Mouse (Mus musculus) CH12.LX (cell line): ENCODE data around the gene Fbxw11. TPM values are rescaled to one million over a fixed set of nuclear protein-coding genes. Genes with fewer than 3 reads are reported as not detected.

Source experiments
- DNase-seq: peaks from one replicate; pipeline ENCODE4 v3.0.0-alpha.2; 2013; ENCODE audit errors: extremely low read depth
- H3K27ac ChIP-seq: 2 replicates; pipeline ENCODE4 v1.5.1; 2012; ENCODE audit warnings: low read depth, mild to moderate bottlenecking, control low read depth, moderate library complexity; ENCODE audit not compliant: insufficient read depth
- H3K27me3 ChIP-seq: replicated peaks from 2 replicates; pipeline ENCODE3; 2012; ENCODE audit warnings: inconsistent platforms
- H3K36me3 ChIP-seq, 2 experiments: replicated peaks in 1 of 2; 2 replicates each; pipeline versions ENCODE3 to v1.6.1; 2012; ENCODE audit warnings: inconsistent platforms in 1 of 2, low read length in 1 of 2, mild to moderate bottlenecking in 1 of 2, mixed read lengths in 1 of 2, moderate library complexity in 1 of 2; ENCODE audit not compliant: control insufficient read depth in 1 of 2, insufficient read depth in 1 of 2
- H3K4me1 ChIP-seq, 2 experiments: 2 replicates each; pipeline ENCODE4 v1.6.1; 2012; ENCODE audit warnings: inconsistent platforms in 1 of 2, moderate library complexity in 1 of 2; ENCODE audit not compliant: insufficient read depth in 2 of 2, control insufficient read depth in 1 of 2
- H3K4me2 ChIP-seq: 2 replicates; pipeline ENCODE4 v1.6.1; 2012; ENCODE audit warnings: low read depth, mild to moderate bottlenecking, control low read depth; ENCODE audit not compliant: poor library complexity, insufficient read depth, severe bottlenecking
- H3K4me3 ChIP-seq, 3 experiments: fragments of 150-350 bp in 1 of 3; sonication (generic) in 1 of 3; replicated peaks in 1 of 3; 2 replicates each; pipeline versions ENCODE3 to v1.5.1; 2011 to 2012; ENCODE audit warnings: low read depth in 2 of 3, low read length in 2 of 3, mild to moderate bottlenecking in 2 of 3, moderate library complexity in 2 of 3, control low read depth in 1 of 3, improper control_type of control experiment in 1 of 3, inconsistent platforms in 1 of 3, mixed read lengths in 1 of 3; ENCODE audit not compliant: poor library complexity in 1 of 3
- H3K79me2 ChIP-seq: replicated peaks from 2 replicates; pipeline ENCODE4 v1.6.1; 2012; ENCODE audit warnings: mild to moderate bottlenecking, moderate library complexity; ENCODE audit not compliant: control insufficient read depth, poor library complexity, insufficient read depth, severe bottlenecking; ENCODE audit errors: extremely low read depth
- H3K9ac ChIP-seq: 2 replicates; pipeline ENCODE4 v1.6.1; 2012; ENCODE audit warnings: low read depth, mild to moderate bottlenecking, control low read depth, moderate library complexity; ENCODE audit not compliant: insufficient read depth
- H3K9me3 ChIP-seq: replicated peaks from 2 replicates; pipeline ENCODE3; 2012; ENCODE audit warnings: low read length, inconsistent platforms, mixed read lengths
- BHLHE40 ChIP-seq: IDR thresholded peaks from 2 replicates; pipeline ENCODE4 v1.6.1; 2011; ENCODE audit warnings: mild to moderate bottlenecking, low read depth, low read length, improper control_type of control experiment
- CHD1 ChIP-seq: IDR thresholded peaks from 2 replicates; pipeline ENCODE4 v1.6.1; 2012; ENCODE audit warnings: low read depth, low read length, improper control_type of control experiment, inconsistent platforms
- CTCF ChIP-seq, 2 experiments: IDR thresholded peaks in 1 of 2; conservative IDR thresholded peaks in 1 of 2; 2 replicates each; pipeline ENCODE4 v1.5.1; 2011 to 2012; ENCODE audit warnings: low read depth in 2 of 2, low read length in 2 of 2, improper control_type of control experiment in 1 of 2, inconsistent platforms in 1 of 2, mild to moderate bottlenecking in 1 of 2, moderate library complexity in 1 of 2
- E2F4 ChIP-seq: IDR thresholded peaks from 2 replicates; pipeline ENCODE4 v1.6.1; 2011; ENCODE audit warnings: low read depth, low read length, improper control_type of control experiment; ENCODE audit not compliant: insufficient replicate concordance
- ELF1 ChIP-seq: IDR thresholded peaks from 2 replicates; pipeline ENCODE4 v1.6.1; 2014; ENCODE audit warnings: low read depth, mild to moderate bottlenecking, inconsistent platforms, low read length, improper control_type of control experiment
- EP300 ChIP-seq: IDR thresholded peaks from 2 replicates; pipeline ENCODE4 v1.6.1; 2011; ENCODE audit warnings: low read length, improper control_type of control experiment
- ETS1 ChIP-seq: conservative IDR thresholded peaks from 2 replicates; pipeline ENCODE4 v1.6.1; 2012; ENCODE audit warnings: low read depth, mild to moderate bottlenecking, inconsistent platforms, low read length, improper control_type of control experiment, moderate library complexity
- GABPA ChIP-seq: IDR thresholded peaks from 2 replicates; pipeline ENCODE4 v1.6.1; 2012; ENCODE audit warnings: low read depth, low read length, improper control_type of control experiment, inconsistent platforms; ENCODE audit not compliant: insufficient replicate concordance
- HCFC1 ChIP-seq: IDR thresholded peaks from 2 replicates; pipeline ENCODE4 v1.6.1; 2012; ENCODE audit warnings: low read depth, mild to moderate bottlenecking, inconsistent platforms, low read length, improper control_type of control experiment
- IRF4 ChIP-seq: IDR thresholded peaks from 2 replicates; pipeline ENCODE4 v1.6.1; 2014; ENCODE audit warnings: low read depth, mild to moderate bottlenecking, inconsistent platforms, low read length, improper control_type of control experiment
- JUN ChIP-seq: IDR thresholded peaks from 2 replicates; pipeline ENCODE4 v1.6.1; 2011; ENCODE audit warnings: low read depth, mild to moderate bottlenecking, low read length, improper control_type of control experiment, moderate library complexity; ENCODE audit not compliant: insufficient read depth
- JUND ChIP-seq: conservative IDR thresholded peaks from 2 replicates; pipeline ENCODE4 v1.6.1; 2011; ENCODE audit warnings: low read depth, low read length, improper control_type of control experiment
- KAT2A ChIP-seq: IDR thresholded peaks from 2 replicates; pipeline ENCODE4 v1.6.1; 2012; ENCODE audit warnings: low read length, improper control_type of control experiment, inconsistent platforms; ENCODE audit not compliant: insufficient replicate concordance
- MAX ChIP-seq: IDR thresholded peaks from 2 replicates; pipeline ENCODE4 v1.6.1; 2011; ENCODE audit warnings: low read length, improper control_type of control experiment
- MAZ ChIP-seq: IDR thresholded peaks from 2 replicates; pipeline ENCODE4 v1.6.1; 2012; ENCODE audit warnings: low read depth, mild to moderate bottlenecking, inconsistent platforms, low read length, improper control_type of control experiment, moderate library complexity
- MEF2A ChIP-seq: IDR thresholded peaks from 2 replicates; pipeline ENCODE4 v1.6.1; 2014; ENCODE audit warnings: low read depth, mild to moderate bottlenecking, inconsistent platforms, low read length, improper control_type of control experiment, borderline replicate concordance
- MXI1 ChIP-seq: IDR thresholded peaks from 2 replicates; pipeline ENCODE4 v1.6.1; 2011; ENCODE audit warnings: mild to moderate bottlenecking, low read depth, low read length, improper control_type of control experiment
- NELFE ChIP-seq: IDR thresholded peaks from 2 replicates; pipeline ENCODE4 v1.6.1; 2011; ENCODE audit warnings: low read depth, low read length, improper control_type of control experiment
- PAX5 ChIP-seq: IDR thresholded peaks from 2 replicates; pipeline ENCODE4 v1.6.1; 2012; ENCODE audit warnings: low read length, inconsistent platforms, mixed read lengths
- POLR2A ChIP-seq: IDR thresholded peaks from 2 replicates; pipeline ENCODE4 v1.6.1; 2011; ENCODE audit warnings: low read depth, mild to moderate bottlenecking, improper control_type of control experiment, low read length
- RAD21 ChIP-seq: IDR thresholded peaks from 2 replicates; pipeline ENCODE4 v1.6.1; 2011; ENCODE audit warnings: low read depth, mild to moderate bottlenecking, low read length, improper control_type of control experiment, moderate library complexity
- RCOR1 ChIP-seq: conservative IDR thresholded peaks from 2 replicates; pipeline ENCODE4 v1.6.1; 2012; ENCODE audit warnings: low read depth, mild to moderate bottlenecking, inconsistent platforms, low read length, improper control_type of control experiment
- USF1 ChIP-seq: IDR thresholded peaks from 2 replicates; pipeline ENCODE4 v1.6.1; 2014; ENCODE audit warnings: low read depth, mild to moderate bottlenecking, inconsistent platforms, low read length, improper control_type of control experiment
- USF2 ChIP-seq: conservative IDR thresholded peaks from 2 replicates; pipeline ENCODE4 v1.6.1; 2011; ENCODE audit warnings: low read depth, low read length, improper control_type of control experiment
- ZC3H11A ChIP-seq: IDR thresholded peaks from 2 replicates; pipeline ENCODE4 v1.6.1; 2012; ENCODE audit warnings: low read depth, mild to moderate bottlenecking, inconsistent platforms, low read length, improper control_type of control experiment
- ZKSCAN1 ChIP-seq: IDR thresholded peaks from 2 replicates; pipeline ENCODE4 v1.6.1; 2012; ENCODE audit warnings: low read depth, inconsistent platforms, low read length, improper control_type of control experiment, borderline replicate concordance
- dilution Hi-C: fragments of 300-500 bp; cut with MboI; formaldehyde crosslinking; loops from 2 replicates; pipeline ENCODE4 v1.14.3; 2020; ENCODE audit warnings: low sequenced_read_pairs; ENCODE audit not compliant: extremely low pct_unique_long_range_greater_than_20kb, extremely low pct_ligation_motif_present
- in situ Hi-C: fragments of 300-500 bp; cut with MboI; formaldehyde crosslinking; loops from 3 replicates; pipeline ENCODE4 v1.14.3; 2019; ENCODE audit warnings: low sequenced_read_pairs, low pct_ligation_motif_present, low pct_unique_long_range_greater_than_20kb, mixed read lengths
- polyA plus RNA-seq: library from polyadenylated mRNA; unstranded; fragments of >175 nt; gene quantifications from 2 replicates; pipeline ENCODE4 v1.2.1, GENCODE M21; 2012; ENCODE audit warnings: low read depth; ENCODE audit not compliant: insufficient read length
- total RNA-seq, 2 experiments: library from RNA; depleted of rRNA; stranded (reverse); fragments of 300-350 nt in 1 of 2; fragments of >200 nt in 1 of 2; gene quantifications; 2 replicates each; pipeline ENCODE4 v1.2.3; 2012 to 2014

The Fbxw11 gene
- total and polyA plus RNA-seq, 3 experiments = 54.5 to 85.0 (median 58.5) TPM

DNA sequence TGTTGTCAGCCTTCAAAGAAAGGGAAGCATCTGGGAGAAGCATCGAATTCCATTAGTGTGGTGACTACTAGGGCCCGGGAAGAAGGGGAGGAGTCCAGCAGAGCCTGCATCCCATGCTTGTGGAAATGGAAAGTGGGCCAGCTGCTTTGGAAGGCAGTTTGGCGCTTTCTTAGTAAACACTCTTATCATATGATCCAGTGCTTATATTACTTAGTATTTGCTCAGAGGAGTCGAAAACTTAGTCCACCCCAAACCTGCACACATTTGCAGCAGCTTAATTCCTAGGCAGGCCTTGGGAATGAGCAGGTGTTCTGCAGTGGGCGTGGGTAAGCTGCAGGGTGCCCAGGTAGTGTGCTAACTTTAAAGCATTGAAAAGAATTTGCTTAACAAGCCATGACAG, 89.9 kb downstream of the Fbxw11 start:
- H3K79me2 ChIP-seq = no peaks in the 10 kb centered on the region
- H3K9me3 ChIP-seq = no peaks in the 10 kb centered on the region
- no peak overlapping the region for H3K9ac ChIP-seq
- TF ChIP-seq MAX (no peak), HCFC1 (no peak), E2F4 (no peak), RAD21 (no peak), KAT2A (no peak), MXI1 (no peak), RCOR1 (no peak), CHD1 (no peak), ZKSCAN1 (no peak), MEF2A (no peak), GABPA (no peak), POLR2A (no peak), MAZ (no peak), CTCF (conservative IDR thresholded peaks at IDR 0.05 in 1 of 2, IDR thresholded peaks at IDR 0.05 in 1 of 2; ENCODE audit: low read depth in 2 of 2, low read length in 2 of 2) (no peak), BHLHE40 (no peak), JUND (no peak), ELF1 (no peak), JUN (no peak), NELFE (no peak)
- DNase-seq = no peak
- no peak overlapping the region for H3K4me2 ChIP-seq
- peaks cover 0 to 8% of the 10 kb centered on the region in 2 experiments; a peak in 2 of 4 replicates for H3K4me1 ChIP-seq
- no peak overlapping the region for H3K4me3 ChIP-seq
- H3K27ac ChIP-seq = no peak overlapping the region
- in situ Hi-C loops = no loop called here
- dilution Hi-C loops = no loop called here
- H3K27me3 ChIP-seq = no peaks in the 10 kb centered on the region
- peaks cover 46 to 85% of the 10 kb centered on the region in 2 experiments for H3K36me3 ChIP-seq

- DNase-seq = no peak
- Histone ChIP-seq H3K4me3 (no peak overlapping the region), H3K9me3 (no peaks in the 10 kb centered on the region), H3K27me3 (no peaks in the 10 kb centered on the region), H3K27ac (no peak overlapping the region), H3K4me2 (no peak overlapping the region), H3K9ac (no peak overlapping the region), H3K4me1 (0 out of 4 replicates have a peak, but pooled peaks cover 0 to 2% of the 10 kb centered on the region in 2 experiments), H3K36me3 (peaks cover 53 to 87% of the 10 kb centered on the region in 2 experiments), H3K79me2 (no peaks in the 10 kb centered on the region)
- dilution Hi-C loops = no loop called here
- in situ Hi-C loops = no loop called here
- no peak for TF ChIP-seq CTCF (conservative IDR thresholded peaks at IDR 0.05 in 1 of 2, IDR thresholded peaks at IDR 0.05 in 1 of 2; ENCODE audit: low read depth in 2 of 2, low read length in 2 of 2)
- no peak for TF ChIP-seq CHD1
- TF ChIP-seq EP300 = no peak
- no peak for TF ChIP-seq RAD21
- TF ChIP-seq MAZ = no peak
- no peak for TF ChIP-seq MXI1
- no peak for TF ChIP-seq ELF1
- TF ChIP-seq GABPA = no peak
- no peak for TF ChIP-seq PAX5
- no peak for TF ChIP-seq ZKSCAN1
- no peak for TF ChIP-seq JUND
- no peak for TF ChIP-seq ZC3H11A
- no peak for TF ChIP-seq USF1
- no peak for TF ChIP-seq USF2
- no peak for TF ChIP-seq RCOR1
- TF ChIP-seq IRF4 = no peak
- TF ChIP-seq ETS1 = no peak
- no peak for TF ChIP-seq MAX
- no peak for TF ChIP-seq MEF2A
- no peak for TF ChIP-seq E2F4
Measured at GRCm38 (mm10) chr11:32733195-32733594, 90.7 kb downstream of the Fbxw11 start.
